Mouse (Mus musculus) G1E (cell line): ENCODE results near the gene Acot2. TPM values are rescaled to one million over a fixed set of nuclear protein-coding genes. Genes with fewer than 3 reads are reported as not detected.
A peak's percentile ranks its signal among the peaks of the same experiment; 100 is the strongest.
"Not testable (repeated sequence)": the region's sequence is repeated elsewhere in the genome, so short reads cannot be mapped to it uniquely, and the experiment has no call there.

Experiments
- ATAC-seq: 2 replicates; pipeline ENCODE4 v1.8.0; 2016; ENCODE audit warnings: mild to moderate bottlenecking; ENCODE audit not compliant: insufficient number of reproducible peaks, poor library complexity, low FRiP score, severe bottlenecking; ENCODE audit errors: extremely low read depth
- DNase-seq: peaks from one replicate; pipeline ENCODE4 v3.0.0; 2012; ENCODE audit warnings: low spot score
- H3K27me3 ChIP-seq: 2 replicates; pipeline ENCODE4 v1.6.1; 2012; ENCODE audit warnings: mild to moderate bottlenecking, low read length, inconsistent platforms; ENCODE audit not compliant: insufficient read depth
- H3K36me3 ChIP-seq: replicated peaks from 2 replicates; pipeline ENCODE3; 2012; ENCODE audit warnings: mild to moderate bottlenecking, inconsistent platforms
- H3K4me1 ChIP-seq: 2 replicates; pipeline ENCODE4 v1.6.1; 2012; ENCODE audit warnings: low read depth, low read length, inconsistent platforms, mixed read lengths; ENCODE audit not compliant: insufficient read depth
- H3K4me3 ChIP-seq: 2 replicates; pipeline ENCODE4 v1.5.1; 2012; ENCODE audit warnings: low read depth, mild to moderate bottlenecking, inconsistent platforms, low read length, moderate library complexity, mixed read lengths
- H3K9me3 ChIP-seq: replicated peaks from 2 replicates; pipeline ENCODE4 v1.6.1; 2012; ENCODE audit warnings: inconsistent platforms
- CTCF ChIP-seq: IDR thresholded peaks from 2 replicates; pipeline ENCODE4 v1.5.1; 2012; ENCODE audit warnings: low read depth, low read length, inconsistent platforms, mixed read lengths
- GATA1 ChIP-seq: IDR thresholded peaks from 2 replicates; pipeline ENCODE4 v1.6.1; 2012; ENCODE audit warnings: borderline replicate concordance, low read length, inconsistent platforms, mixed read lengths
- GATA2 ChIP-seq: IDR thresholded peaks from 2 replicates; pipeline ENCODE4 v1.6.1; 2012; ENCODE audit warnings: low read depth, low read length, inconsistent platforms, borderline replicate concordance
- POLR2AphosphoS5 ChIP-seq: IDR thresholded peaks from 2 replicates; pipeline ENCODE4 v1.6.1; 2012; ENCODE audit warnings: low read depth, low read length, inconsistent platforms; ENCODE audit not compliant: insufficient replicate concordance
- TAL1 ChIP-seq: conservative IDR thresholded peaks from 2 replicates; pipeline ENCODE4 v1.6.1; 2012; ENCODE audit warnings: low read depth, low read length, inconsistent platforms, mixed read lengths
- polyA plus RNA-seq: library from polyadenylated mRNA; stranded (reverse); fragments of >175 nt; gene quantifications from 2 replicates; pipeline ENCODE4 v1.2.3, GENCODE M21; 2012
- total RNA-seq, 2 experiments: library from RNA; stranded (forward) in 1 of 2; stranded (reverse) in 1 of 2; fragments of 200-1000 nt in 1 of 2; fragments of >200 nt in 1 of 2; fragmentation: Nextera tagmentation in 1 of 2; gene quantifications; 2 replicates each; pipeline ENCODE4 v1.2.3; 2014 to 2017

Gene Acot2
- total RNA-seq (2014; fragmentation: Nextera tagmentation) = not detected in 2 replicates
- 0.22 TPM in 1 of 2 replicates, not detected in the other for total RNA-seq (2017)
- polyA plus RNA-seq = 0.02 TPM in 1 of 2 replicates, not detected in the other

DNA sequence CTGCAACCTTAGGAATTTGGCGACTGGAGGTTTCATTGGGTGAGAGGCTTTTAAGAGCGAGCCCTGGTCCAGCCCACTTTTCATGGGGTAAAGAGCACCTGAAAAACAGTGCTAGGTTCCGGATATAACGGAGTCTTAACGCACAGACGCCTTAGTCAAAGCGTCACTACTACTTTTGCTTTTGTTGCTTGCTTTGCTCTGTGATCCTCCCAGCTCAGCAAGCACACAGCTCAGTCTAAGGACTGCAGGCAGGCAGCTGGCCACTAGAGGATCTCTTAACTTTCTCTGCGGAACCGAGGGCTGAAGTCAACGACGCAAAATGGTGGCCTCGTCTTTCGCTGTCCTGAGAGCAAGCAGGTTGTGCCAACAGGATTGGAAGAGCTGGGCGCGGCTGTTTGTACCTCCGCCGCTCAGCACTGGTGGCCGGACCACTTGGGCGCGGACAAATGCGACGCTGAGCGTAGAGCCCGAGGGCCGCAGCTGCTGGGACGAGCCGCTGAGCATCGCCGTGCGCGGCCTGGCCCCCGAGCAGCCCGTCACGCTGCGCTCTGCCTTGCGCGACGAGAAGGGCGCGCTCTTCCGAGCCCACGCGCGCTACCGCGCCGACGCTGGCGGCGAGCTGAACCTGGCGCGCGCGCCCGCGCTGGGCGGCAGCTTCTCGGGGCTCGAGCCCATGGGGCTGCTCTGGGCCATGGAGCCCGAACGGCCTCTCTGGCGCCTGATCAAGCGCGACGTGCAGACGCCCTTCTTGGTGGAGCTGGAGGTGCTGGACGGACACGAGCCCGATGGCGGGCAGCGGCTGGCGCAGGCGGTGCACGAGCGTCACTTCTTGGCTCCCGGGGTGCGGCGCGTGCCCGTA is at the start of gene Acot2:
TSS of gene Acot2 (plus strand) at position 279 of the 859 bp plus-strand sequence.
- Histone ChIP-seq H3K9me3 (peaks cover 9% of the 10 kb centered on the region), H3K27me3 (peaks cover 41% of the 10 kb centered on the region), H3K36me3 (no peaks in the 10 kb centered on the region), H3K4me3 (no peak within 1 kb of the TSS), H3K4me1 (peaks cover 5% of the 10 kb centered on the region; the same call in 1 of the 2 replicates)
- TF ChIP-seq POLR2AphosphoS5 (no peak), CTCF (no peak), TAL1 (no peak), GATA2 (no peak), GATA1 (no peak)
- DNase-seq (no peak), ATAC-seq (no peak)

DNA sequence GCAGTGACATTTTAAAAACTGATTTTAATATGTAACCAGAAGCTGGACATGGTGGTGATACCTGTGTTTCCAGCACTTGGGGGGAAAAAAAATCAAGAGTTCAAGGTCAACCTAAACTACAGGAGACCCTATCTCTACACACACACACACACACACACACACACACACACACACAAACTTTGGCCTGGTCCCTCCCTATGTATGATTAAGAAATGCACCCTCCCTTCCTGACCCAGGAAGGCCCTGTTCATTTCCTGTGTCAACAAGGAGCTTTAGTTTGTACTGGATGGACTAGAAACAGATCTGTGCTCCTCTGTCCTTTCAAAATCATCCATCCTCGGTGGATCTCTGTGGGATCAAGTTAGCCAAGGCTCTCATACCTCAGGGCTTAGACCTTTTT is 49.1 kb upstream of the Acot2 start:
- H3K27me3 ChIP-seq, H3K9me3 ChIP-seq, DNase-seq, H3K36me3 ChIP-seq, ATAC-seq, H3K4me3 ChIP-seq: not testable (repeated sequence)
- H3K4me1 ChIP-seq = peaks cover 43% of the 10 kb centered on the region

DNA sequence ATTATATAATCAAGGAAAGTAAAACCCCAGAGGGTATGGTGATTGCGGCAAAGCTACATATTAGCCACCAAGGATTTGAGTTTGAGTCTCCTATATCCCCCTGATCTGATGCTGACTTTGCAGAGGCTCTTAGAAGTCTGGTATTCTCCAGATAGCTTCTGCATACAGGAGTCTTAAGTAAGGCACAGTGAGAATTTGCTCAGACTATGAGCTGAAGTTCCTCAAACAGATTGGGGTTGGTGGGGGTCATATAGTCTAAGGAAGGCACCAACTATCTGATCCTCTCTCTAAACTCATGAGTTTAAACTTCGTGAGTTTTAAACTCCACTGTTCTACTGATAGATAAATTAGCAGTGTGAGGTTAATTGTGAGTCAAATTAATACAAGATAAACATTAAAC is 48.3 kb upstream of the Acot2 start:
- ATAC-seq (no peak), DNase-seq (no peak)
- H3K4me1 ChIP-seq = peaks cover 43% of the 10 kb centered on the region

GRCm38 (mm10) chr12:83940031-83940430 is 47.6 kb upstream of the Acot2 start:
- TF ChIP-seq TAL1 (no peak), CTCF (no peak), POLR2AphosphoS5 (no peak), GATA2 (no peak), GATA1 (no peak)
- Histone ChIP-seq H3K4me1 (peaks cover 43% of the 10 kb centered on the region), H3K9me3 (no peaks in the 10 kb centered on the region), H3K4me3 (no peak overlapping the region), H3K36me3 (no peaks in the 10 kb centered on the region), H3K27me3 (peaks cover 2% of the 10 kb centered on the region; the same call in 1 of the 2 replicates)
- DNase-seq (no peak), ATAC-seq (no peak)

More for the DNA sequence above, 48.3 kb upstream of the Acot2 start:
- no peak overlapping the region for H3K4me3 ChIP-seq
- H3K27me3 ChIP-seq = peaks cover 2% of the 10 kb centered on the region; the same call in 1 of the 2 replicates
- H3K9me3 ChIP-seq = no peaks in the 10 kb centered on the region
- no peaks in the 10 kb centered on the region for H3K36me3 ChIP-seq
- TF ChIP-seq POLR2AphosphoS5 (no peak), CTCF (no peak), GATA1 (no peak), TAL1 (no peak), GATA2 (no peak)

GRCm38 (mm10) chr12:83941938-83942337 is 45.7 kb upstream of the Acot2 start:
- peaks cover 2% of the 10 kb centered on the region; the same call in 1 of the 2 replicates for H3K27me3 ChIP-seq
- H3K36me3 ChIP-seq = no peaks in the 10 kb centered on the region
- H3K4me1 ChIP-seq = peaks cover 45% of the 10 kb centered on the region
- TF ChIP-seq GATA2 = no peak
- H3K9me3 ChIP-seq = peaks cover 3% of the 10 kb centered on the region
- H3K4me3 ChIP-seq = peak overlapping the region; percentile 33; the same call in 1 of the 2 replicates
- peak; percentile 48; the same call in 1 of the 2 replicates for ATAC-seq
- peak; percentile 43 for DNase-seq

DNA sequence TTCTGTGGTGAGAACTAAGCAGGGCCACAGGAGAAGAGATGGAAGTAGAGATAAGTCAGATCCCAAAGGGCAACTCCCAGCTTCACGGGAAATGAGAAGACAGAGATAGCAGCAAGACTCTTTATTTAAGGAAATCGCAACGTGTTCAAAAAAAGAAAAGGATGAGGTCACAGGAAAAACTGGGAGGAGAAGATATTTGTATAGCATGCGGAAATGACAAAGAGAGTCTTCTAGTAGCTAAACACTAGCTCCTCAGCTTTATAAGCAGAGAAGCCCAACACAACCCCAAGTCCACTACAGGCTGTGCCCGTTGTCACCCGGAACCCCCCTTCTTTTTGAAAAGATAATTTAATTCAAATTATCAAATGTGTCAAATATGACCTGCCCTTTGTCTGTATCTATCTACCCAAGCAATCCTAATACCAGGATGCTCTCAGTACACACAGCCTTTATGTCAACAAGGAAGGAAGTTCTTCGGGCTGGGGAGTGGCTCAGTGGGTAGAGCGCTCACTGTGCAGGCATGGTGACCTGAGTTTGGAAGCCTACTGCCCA is 40.3 kb upstream of the Acot2 start:
- H3K4me1 ChIP-seq = peaks cover 57% of the 10 kb centered on the region
- DNase-seq = no peak
- ATAC-seq = no peak
- no peaks in the 10 kb centered on the region for H3K27me3 ChIP-seq
- H3K36me3 ChIP-seq = peaks cover 12% of the 10 kb centered on the region
- TF ChIP-seq TAL1 (no peak), GATA2 (no peak), POLR2AphosphoS5 (no peak), CTCF (no peak), GATA1 (no peak)
- H3K9me3 ChIP-seq = peaks cover 3% of the 10 kb centered on the region
- H3K4me3 ChIP-seq = no peak overlapping the region
